Mouse (Mus musculus) MEL (cell line): Measurements from ENCODE around the gene Tnrc18. TPM values are rescaled to one million over a fixed set of nuclear protein-coding genes. Genes with fewer than 3 reads are reported as not detected.

ENCODE experiments used
- DNase-seq: peaks from one replicate; pipeline ENCODE4 v3.0.0; 2011; ENCODE audit warnings: low read depth, low spot score
- H3K27ac ChIP-seq: 2 replicates; pipeline ENCODE4 v1.5.1; 2012; ENCODE audit warnings: low read depth, mild to moderate bottlenecking, control low read depth, low read length, moderate library complexity; ENCODE audit not compliant: control insufficient read depth
- H3K27me3 ChIP-seq, 2 experiments: fragments of 150-350 bp in 1 of 2; sonication (generic) in 1 of 2; 2 replicates each; pipeline ENCODE4 v1.6.1; 2012; ENCODE audit warnings: low read length in 2 of 2, mild to moderate bottlenecking in 2 of 2, improper control_type of control experiment in 1 of 2, moderate library complexity in 1 of 2; ENCODE audit not compliant: insufficient read depth in 2 of 2, control insufficient read depth in 1 of 2
- H3K36me3 ChIP-seq, 2 experiments: 2 replicates each; pipeline ENCODE4 v1.6.1; 2012 to 2014; ENCODE audit warnings: low read length in 2 of 2, improper control_type of control experiment in 1 of 2, inconsistent platforms in 1 of 2, mild to moderate bottlenecking in 1 of 2; ENCODE audit not compliant: insufficient read depth in 2 of 2, control insufficient read depth in 1 of 2
- H3K4me1 ChIP-seq, 2 experiments: fragments of 150-350 bp in 1 of 2; sonication (generic) in 1 of 2; 2 replicates each; pipeline ENCODE4 v1.6.1; 2012; ENCODE audit warnings: low read length in 2 of 2, improper control_type of control experiment in 1 of 2, mild to moderate bottlenecking in 1 of 2; ENCODE audit not compliant: insufficient read depth in 2 of 2, control insufficient read depth in 1 of 2
- H3K4me3 ChIP-seq, 2 experiments: fragments of 150-350 bp in 1 of 2; sonication (generic) in 1 of 2; 2 replicates each; pipeline ENCODE4 v1.5.1; 2012; ENCODE audit warnings: low read depth in 2 of 2, low read length in 2 of 2, mild to moderate bottlenecking in 2 of 2, moderate library complexity in 2 of 2, control low read depth in 1 of 2, improper control_type of control experiment in 1 of 2; ENCODE audit not compliant: control insufficient read depth in 1 of 2, insufficient read depth in 1 of 2
- H3K79me2 ChIP-seq: 2 replicates; pipeline ENCODE4 v1.6.1; 2012; ENCODE audit warnings: mild to moderate bottlenecking, low read length, moderate library complexity; ENCODE audit not compliant: control insufficient read depth, poor library complexity, insufficient read depth
- H3K9ac ChIP-seq: 2 replicates; pipeline ENCODE4 v1.6.1; 2012; ENCODE audit warnings: low read depth, mild to moderate bottlenecking, control low read depth, low read length, moderate library complexity; ENCODE audit not compliant: control insufficient read depth, poor library complexity, severe bottlenecking
- H3K9me3 ChIP-seq: fragments of 150-350 bp; sonication (generic); replicated peaks from 2 replicates; pipeline ENCODE4 v1.6.1; 2012; ENCODE audit warnings: mild to moderate bottlenecking, low read length, improper control_type of control experiment, moderate library complexity; ENCODE audit not compliant: insufficient read depth
- CHD2 ChIP-seq: IDR thresholded peaks from 2 replicates; pipeline ENCODE4 v1.6.1; 2011; ENCODE audit warnings: low read length, improper control_type of control experiment
- CTCF ChIP-seq, 3 experiments: IDR thresholded peaks in 2 of 3; conservative IDR thresholded peaks in 1 of 3; 2 replicates each; pipeline ENCODE4 v1.5.1; 2011 to 2012; ENCODE audit warnings: low read length in 3 of 3, low read depth in 2 of 3, mild to moderate bottlenecking in 2 of 3, improper control_type of control experiment in 1 of 3, inconsistent platforms in 1 of 3, mixed read lengths in 1 of 3, moderate library complexity in 1 of 3; ENCODE audit not compliant: control insufficient read depth in 1 of 3, insufficient read depth in 1 of 3, poor library complexity in 1 of 3, severe bottlenecking in 1 of 3
- EP300 ChIP-seq, 2 experiments: IDR thresholded peaks; 2 replicates each; pipeline ENCODE4 v1.6.1; 2011; ENCODE audit warnings: improper control_type of control experiment in 2 of 2, low read length in 2 of 2, low read depth in 1 of 2, mild to moderate bottlenecking in 1 of 2
- GABPA ChIP-seq: IDR thresholded peaks from 2 replicates; pipeline ENCODE4 v1.6.1; 2012; ENCODE audit warnings: low read depth, mild to moderate bottlenecking, inconsistent platforms, low read length, improper control_type of control experiment, moderate library complexity
- GATA1 ChIP-seq: IDR thresholded peaks from 2 replicates; pipeline ENCODE4 v1.6.1; 2011; ENCODE audit warnings: low read depth, low read length, improper control_type of control experiment
- JUND ChIP-seq: IDR thresholded peaks from 2 replicates; pipeline ENCODE4 v1.6.1; 2011; ENCODE audit warnings: low read depth, mild to moderate bottlenecking, improper control_type of control experiment, low read length
- MEF2A ChIP-seq: IDR thresholded peaks from 2 replicates; pipeline ENCODE4 v1.6.1; 2014; ENCODE audit warnings: low read depth, mild to moderate bottlenecking, inconsistent platforms, low read length, improper control_type of control experiment; ENCODE audit not compliant: poor library complexity, insufficient replicate concordance, severe bottlenecking; ENCODE audit errors: extremely low read depth
- MXI1 ChIP-seq: IDR thresholded peaks from 2 replicates; pipeline ENCODE4 v1.6.1; 2011; ENCODE audit warnings: mild to moderate bottlenecking, low read depth, low read length, improper control_type of control experiment
- RCOR1 ChIP-seq: IDR thresholded peaks from 2 replicates; pipeline ENCODE4 v1.6.1; 2012; ENCODE audit warnings: low read depth, mild to moderate bottlenecking, inconsistent platforms, low read length, improper control_type of control experiment
- SIN3A ChIP-seq: IDR thresholded peaks from 2 replicates; pipeline ENCODE4 v1.6.1; 2012; ENCODE audit warnings: low read length, improper control_type of control experiment, inconsistent platforms
- TAL1 ChIP-seq: IDR thresholded peaks from 2 replicates; pipeline ENCODE4 v1.6.1; 2012; ENCODE audit warnings: mild to moderate bottlenecking, inconsistent platforms, low read length, moderate library complexity, mixed read lengths
- TBP ChIP-seq: IDR thresholded peaks from 2 replicates; pipeline ENCODE4 v1.8.0; 2011; ENCODE audit warnings: low read depth, low read length, improper control_type of control experiment
- TCF12 ChIP-seq: IDR thresholded peaks from 2 replicates; pipeline ENCODE4 v1.6.1; 2014; ENCODE audit warnings: low read depth, mild to moderate bottlenecking, inconsistent platforms, low read length, improper control_type of control experiment, moderate library complexity
- ZC3H11A ChIP-seq: IDR thresholded peaks from 2 replicates; pipeline ENCODE4 v1.6.1; 2012; ENCODE audit warnings: low read depth, mild to moderate bottlenecking, inconsistent platforms, low read length, improper control_type of control experiment
- ZMIZ1 ChIP-seq: IDR thresholded peaks from 2 replicates; pipeline ENCODE4 v1.6.1; 2012; ENCODE audit warnings: low read depth, mild to moderate bottlenecking, inconsistent platforms, low read length, improper control_type of control experiment, moderate library complexity
- ZNF384 ChIP-seq: IDR thresholded peaks from 2 replicates; pipeline ENCODE4 v1.6.1; 2012; ENCODE audit warnings: low read depth, mild to moderate bottlenecking, inconsistent platforms, low read length, improper control_type of control experiment
- polyA plus RNA-seq, 2 experiments: library from polyadenylated mRNA; stranded (reverse) in 1 of 2; unstranded in 1 of 2; fragments of >175 nt in 1 of 2; fragments of >200 nt in 1 of 2; gene quantifications; 2 replicates each; pipeline versions ENCODE4 v1.2.1 to v1.2.4; 2012; ENCODE audit warnings: low replicate concordance in 2 of 2, low read depth in 1 of 2; ENCODE audit not compliant: insufficient read length in 2 of 2, insufficient read depth in 1 of 2, missing spikeins in 1 of 2
- total RNA-seq: library from RNA; depleted of rRNA; stranded (reverse); fragments of 300-350 nt; gene quantifications from 2 replicates; pipeline ENCODE4 v1.2.3, GENCODE M21; 2012

Gene Tnrc18
- total and polyA plus RNA-seq, 3 experiments: 0.31 to 3.4 TPM; not detected in 1

GRCm38 (mm10) chr5:142857763-142858229 is 40.3 kb upstream of the Tnrc18 start:
- no peaks in the 10 kb centered on the region for H3K79me2 ChIP-seq
- H3K27me3 ChIP-seq: no peaks in the 10 kb centered on the region
- H3K27ac ChIP-seq: no peak overlapping the region
- no peaks in the 10 kb centered on the region for H3K9me3 ChIP-seq
- peak; percentile 77 for DNase-seq
- peaks cover 0 to 18% of the 10 kb centered on the region in 2 experiments; a peak in 1 of 4 replicates for H3K4me1 ChIP-seq
- no peak overlapping the region for H3K9ac ChIP-seq
- H3K36me3 ChIP-seq: peaks cover 0 to 6% of the 10 kb centered on the region in 2 experiments; a peak in 2 of 4 replicates
- H3K4me3 ChIP-seq: peak overlapping the region in 1 of 2 experiments; percentile 30; a peak in 1 of 4 replicates
- TF ChIP-seq SIN3A (peak; percentile 62), MXI1 (peak; percentile 47; the same call in 1 of the 2 replicates), EP300 (IDR thresholded peaks at IDR 0.05; ENCODE audit: low read depth in 1 of 2, low read length in 2 of 2) (peak in 1 of 2 experiments; percentile 66; a peak in 2 of 4 replicates), GABPA (no peak), TAL1 (peak; percentile 68), ZNF384 (no peak), ZC3H11A (no peak), GATA1 (peak; percentile 45; the same call in 1 of the 2 replicates), JUND (no peak), RCOR1 (peak; percentile 98), TCF12 (peak; percentile 85), MEF2A (no peak), TBP (no peak), ZMIZ1 (no peak)

- H3K4me1 ChIP-seq: peaks cover 0 to 18% of the 10 kb centered on the region in 2 experiments; a peak in 2 of 4 replicates
Observed at GRCm38 (mm10) chr5:142856408-142856807, 38.9 kb upstream of the Tnrc18 start.

More at GRCm38 (mm10) chr5:142856408-142856807, 38.9 kb upstream of the Tnrc18 start:
- peak; percentile 39 to 47 (median 42); a peak in 5 of 6 replicates for TF ChIP-seq CTCF (IDR thresholded peaks at IDR 0.05 in 2 of 3, conservative IDR thresholded peaks at IDR 0.05 in 1 of 3; ENCODE audit: control insufficient read depth in 1 of 3, insufficient read depth in 1 of 3, low read depth in 2 of 3, low read length in 3 of 3, poor library complexity in 1 of 3, severe bottlenecking in 1 of 3)
- no peak for TF ChIP-seq CHD2
- TF ChIP-seq, all 39 proteins: peak for 1
- peaks cover 0 to 6% of the 10 kb centered on the region in 2 experiments; a peak in 2 of 4 replicates for H3K36me3 ChIP-seq
- no peak overlapping the region for H3K27ac ChIP-seq
- DNase-seq: no peak
- H3K4me3 ChIP-seq: no peak overlapping the region
- no peaks in the 10 kb centered on the region for H3K9me3 ChIP-seq
- no peak overlapping the region for H3K9ac ChIP-seq
- H3K27me3 ChIP-seq: no peaks in the 10 kb centered on the region
- H3K79me2 ChIP-seq: no peaks in the 10 kb centered on the region
